Mouse (Mus musculus): ENCODE data around the gene Adamts18. TPM values are rescaled to one million over a fixed set of nuclear protein-coding genes. Genes with fewer than 3 reads are reported as not detected.

Gene Adamts18
- total and polyA plus RNA-seq, 3 experiments = 0.16 TPM; not detected in 2

DNA sequence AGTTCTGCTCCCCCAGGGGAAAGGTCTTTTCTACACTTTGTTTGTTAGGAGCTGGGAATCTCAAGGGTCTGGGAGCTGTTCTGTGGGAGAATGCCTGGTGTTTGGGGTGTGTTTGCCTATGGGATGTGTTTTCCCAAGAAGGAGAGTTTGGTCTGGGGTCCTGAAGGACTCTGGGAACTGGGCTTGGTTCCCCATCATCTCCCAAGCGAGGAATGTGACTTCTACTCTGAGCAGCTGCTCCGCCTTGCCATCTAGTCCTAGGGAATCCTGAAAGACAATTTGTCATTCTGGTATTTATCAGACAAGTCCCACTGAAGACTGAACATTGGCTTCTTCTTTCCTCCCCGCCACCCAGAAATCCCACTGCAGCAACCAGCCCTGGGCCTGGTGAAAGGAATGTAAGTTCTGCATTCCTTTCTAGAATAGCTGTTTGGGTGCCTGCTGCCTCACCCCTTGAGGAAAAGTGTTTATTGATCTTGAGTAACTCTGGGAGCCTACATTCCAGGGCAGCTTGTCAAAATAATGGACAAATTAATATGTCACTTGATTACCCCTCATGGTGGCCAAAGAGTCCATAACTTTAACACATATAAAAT, 30.0 kb upstream of the Adamts18 start:
- Histone ChIP-seq H3K4me3 (ENCODE audit: low read depth, low read length) (no peak overlapping the region), H3K36me3 (replicated peaks) (no peaks in the 10 kb centered on the region), H3K4me1 (ENCODE audit: insufficient read depth, low read depth, low read length) (no peaks in the 10 kb centered on the region), H3K27me3 (ENCODE audit: insufficient read depth, low read length) (no peaks in the 10 kb centered on the region), H3K9me3 (replicated peaks) (peaks cover 30% of the 10 kb centered on the region)
- DNase-seq (ENCODE audit: low spot score) = no peak
- no peak for ATAC-seq (ENCODE audit: extremely low read depth, insufficient number of reproducible peaks, low FRiP score, poor library complexity, severe bottlenecking)
- TF ChIP-seq CTCF (IDR thresholded peaks at IDR 0.05; ENCODE audit: low read depth, low read length) (no peak), POLR2AphosphoS5 (IDR thresholded peaks at IDR 0.05; ENCODE audit: insufficient replicate concordance, low read depth, low read length) (no peak)

DNA sequence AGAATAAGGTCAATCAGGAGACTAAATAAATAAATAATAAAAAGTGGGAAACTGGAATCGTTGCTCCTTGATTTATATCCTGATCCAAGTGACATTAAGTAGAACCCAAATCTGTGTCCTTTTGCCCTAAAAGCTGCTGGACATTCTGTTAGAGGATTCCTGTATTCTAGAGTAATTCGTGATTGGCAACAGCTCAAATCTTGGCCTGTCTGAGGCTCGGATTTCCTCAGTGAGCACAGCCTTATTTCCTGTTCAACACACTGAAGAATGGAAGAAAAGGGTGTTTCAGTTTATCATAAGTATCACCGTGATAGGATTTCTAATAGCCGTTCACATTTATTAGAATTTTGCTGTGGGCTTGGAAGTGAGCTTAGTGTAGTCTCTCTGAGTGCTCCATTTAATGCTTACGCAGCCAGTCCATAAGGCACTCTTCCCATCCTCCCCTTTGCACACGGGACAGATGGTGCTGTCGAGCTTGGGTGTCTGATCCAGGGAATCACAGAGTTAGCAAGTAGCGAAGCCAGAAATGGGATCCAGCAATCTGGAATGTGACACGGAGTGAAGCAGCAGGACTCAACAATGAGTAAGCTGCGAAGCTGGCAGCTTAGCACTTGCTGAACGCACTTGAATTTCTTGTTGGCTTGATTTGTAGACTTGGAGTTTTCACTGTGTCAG, 25.0 kb upstream of the Adamts18 start:
- DNase-seq (ENCODE audit: low spot score) = no peak

DNA sequence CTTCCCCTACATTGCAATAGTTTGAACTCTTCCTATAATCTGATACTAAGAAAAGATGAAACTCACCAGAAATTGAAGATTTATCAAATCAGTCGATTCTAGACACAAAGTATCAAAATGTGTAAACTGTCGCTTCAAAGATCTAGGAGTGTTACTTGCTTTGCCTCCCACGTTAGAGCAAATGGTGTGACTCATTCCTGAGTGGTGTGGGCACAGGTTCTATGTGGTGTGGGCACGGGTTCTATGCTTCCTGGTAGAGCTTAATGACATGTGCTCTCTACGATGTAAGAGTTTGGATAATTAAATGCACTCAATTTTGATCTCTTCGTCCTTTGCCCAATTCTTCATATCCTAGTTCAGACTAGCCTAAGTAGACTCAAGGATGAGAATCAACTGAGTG, 23.9 kb upstream of the Adamts18 start:
- no peaks in the 10 kb centered on the region for H3K27me3 ChIP-seq (ENCODE audit: insufficient read depth, low read length)
- no peaks in the 10 kb centered on the region for H3K4me1 ChIP-seq (ENCODE audit: insufficient read depth, low read depth, low read length)
- no peak for ATAC-seq (ENCODE audit: extremely low read depth, insufficient number of reproducible peaks, low FRiP score, poor library complexity, severe bottlenecking)
- no peak for TF ChIP-seq GATA2 (IDR thresholded peaks at IDR 0.05; ENCODE audit: borderline replicate concordance, low read depth, low read length)
- no peak for TF ChIP-seq TAL1 (conservative IDR thresholded peaks at IDR 0.05; ENCODE audit: low read depth, low read length)
- TF ChIP-seq GATA1 (IDR thresholded peaks at IDR 0.05; ENCODE audit: borderline replicate concordance, low read length) = no peak
- TF ChIP-seq CTCF (IDR thresholded peaks at IDR 0.05; ENCODE audit: low read depth, low read length) = no peak
- TF ChIP-seq POLR2AphosphoS5 (IDR thresholded peaks at IDR 0.05; ENCODE audit: insufficient replicate concordance, low read depth, low read length) = no peak
- DNase-seq (ENCODE audit: low spot score) = no peak
- H3K4me3 ChIP-seq (ENCODE audit: low read depth, low read length) = no peak overlapping the region
- no peaks in the 10 kb centered on the region for H3K36me3 ChIP-seq (replicated peaks)
- peaks cover 30% of the 10 kb centered on the region for H3K9me3 ChIP-seq (replicated peaks)

More for the DNA sequence above, 25.0 kb upstream of the Adamts18 start:
- no peaks in the 10 kb centered on the region for H3K4me1 ChIP-seq (ENCODE audit: insufficient read depth, low read depth, low read length)
- no peak for ATAC-seq (ENCODE audit: extremely low read depth, insufficient number of reproducible peaks, low FRiP score, poor library complexity, severe bottlenecking)
- no peaks in the 10 kb centered on the region for H3K36me3 ChIP-seq (replicated peaks)
- H3K4me3 ChIP-seq (ENCODE audit: low read depth, low read length) = no peak overlapping the region
- no peaks in the 10 kb centered on the region for H3K27me3 ChIP-seq (ENCODE audit: insufficient read depth, low read length)
- TF ChIP-seq CTCF (IDR thresholded peaks at IDR 0.05; ENCODE audit: low read depth, low read length) (no peak), GATA1 (IDR thresholded peaks at IDR 0.05; ENCODE audit: borderline replicate concordance, low read length) (no peak), TAL1 (conservative IDR thresholded peaks at IDR 0.05; ENCODE audit: low read depth, low read length) (no peak)
- peaks cover 31% of the 10 kb centered on the region for H3K9me3 ChIP-seq (replicated peaks)

DNA sequence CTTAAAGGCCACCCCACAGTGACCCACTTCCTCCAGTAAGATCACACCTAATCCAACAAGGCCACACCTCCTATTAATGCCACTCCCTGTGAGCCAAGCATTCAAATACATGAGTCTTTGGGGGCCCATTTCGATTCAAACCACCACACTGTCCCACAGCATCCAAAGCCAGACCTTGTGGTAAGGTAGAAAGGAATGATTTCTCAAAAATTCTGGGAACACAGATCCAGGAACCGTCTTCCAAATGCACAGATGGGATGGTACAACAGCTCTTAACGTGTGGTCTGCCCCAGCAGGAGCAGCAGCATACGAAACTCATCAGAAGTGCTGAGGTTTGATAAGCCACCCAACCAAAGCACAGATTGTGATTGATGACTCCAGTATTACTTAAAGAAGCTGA, 18.0 kb upstream of the Adamts18 start:
- Histone ChIP-seq H3K36me3 (replicated peaks) (no peaks in the 10 kb centered on the region), H3K9me3 (replicated peaks) (peaks cover 49% of the 10 kb centered on the region), H3K4me3 (ENCODE audit: low read depth, low read length) (no peak overlapping the region), H3K27me3 (ENCODE audit: insufficient read depth, low read length) (no peaks in the 10 kb centered on the region), H3K4me1 (ENCODE audit: insufficient read depth, low read depth, low read length) (no peaks in the 10 kb centered on the region)
- no peak for TF ChIP-seq GATA2 (IDR thresholded peaks at IDR 0.05; ENCODE audit: borderline replicate concordance, low read depth, low read length)
- no peak for TF ChIP-seq GATA1 (IDR thresholded peaks at IDR 0.05; ENCODE audit: borderline replicate concordance, low read length)
- no peak for TF ChIP-seq TAL1 (conservative IDR thresholded peaks at IDR 0.05; ENCODE audit: low read depth, low read length)
- TF ChIP-seq POLR2AphosphoS5 (IDR thresholded peaks at IDR 0.05; ENCODE audit: insufficient replicate concordance, low read depth, low read length) = no peak
- TF ChIP-seq CTCF (IDR thresholded peaks at IDR 0.05; ENCODE audit: low read depth, low read length) = no peak
- no peak for DNase-seq (ENCODE audit: low spot score)
- no peak for ATAC-seq (ENCODE audit: extremely low read depth, insufficient number of reproducible peaks, low FRiP score, poor library complexity, severe bottlenecking)

DNA sequence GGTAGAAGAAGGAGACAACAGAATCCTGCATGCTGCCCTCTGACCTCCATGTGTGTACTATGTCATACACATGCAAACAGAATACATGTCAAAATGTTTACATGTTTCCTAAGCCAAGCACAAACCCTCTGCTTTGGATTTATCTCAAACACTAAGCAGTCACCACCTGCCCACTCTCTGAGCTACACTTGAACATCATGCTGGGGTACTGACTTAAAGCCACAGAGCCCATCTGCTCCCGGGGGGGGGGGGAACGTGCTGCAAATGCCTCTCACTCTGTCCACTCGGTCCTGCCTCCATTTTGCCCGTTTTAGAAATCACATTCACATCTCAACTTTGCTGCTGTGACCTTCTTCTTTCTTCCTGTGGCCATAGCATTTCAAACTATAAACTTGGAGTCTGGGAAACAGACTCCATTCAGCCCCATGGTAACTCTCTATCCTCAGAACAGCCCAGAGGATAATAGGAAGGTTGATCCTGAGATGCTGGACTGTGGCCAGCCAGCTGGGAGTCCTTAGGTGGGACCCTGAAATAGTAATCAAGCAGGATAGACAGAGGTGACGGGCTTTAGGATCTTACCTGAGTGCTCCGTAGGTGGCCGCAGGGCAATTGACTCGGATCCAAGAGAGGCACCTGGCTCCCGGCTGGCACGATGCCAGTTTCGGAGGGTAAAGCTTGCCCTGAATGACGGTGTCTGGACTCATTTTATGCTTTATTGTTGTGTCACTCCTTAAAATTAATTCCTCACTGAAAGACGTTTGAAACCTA, 17.0 kb upstream of the Adamts18 start:
- Histone ChIP-seq H3K9me3 (replicated peaks) (peaks cover 54% of the 10 kb centered on the region), H3K4me1 (ENCODE audit: insufficient read depth, low read depth, low read length) (no peaks in the 10 kb centered on the region), H3K4me3 (ENCODE audit: low read depth, low read length) (no peak overlapping the region), H3K36me3 (replicated peaks) (no peaks in the 10 kb centered on the region), H3K27me3 (ENCODE audit: insufficient read depth, low read length) (no peaks in the 10 kb centered on the region)
- no peak for DNase-seq (ENCODE audit: low spot score)
- ATAC-seq (ENCODE audit: extremely low read depth, insufficient number of reproducible peaks, low FRiP score, poor library complexity, severe bottlenecking) = no peak
- no peak for TF ChIP-seq TAL1 (conservative IDR thresholded peaks at IDR 0.05; ENCODE audit: low read depth, low read length)
- TF ChIP-seq CTCF (IDR thresholded peaks at IDR 0.05; ENCODE audit: low read depth, low read length) = no peak
- TF ChIP-seq GATA2 (IDR thresholded peaks at IDR 0.05; ENCODE audit: borderline replicate concordance, low read depth, low read length) = no peak
- no peak for TF ChIP-seq GATA1 (IDR thresholded peaks at IDR 0.05; ENCODE audit: borderline replicate concordance, low read length)
- TF ChIP-seq POLR2AphosphoS5 (IDR thresholded peaks at IDR 0.05; ENCODE audit: insufficient replicate concordance, low read depth, low read length) = no peak

DNA sequence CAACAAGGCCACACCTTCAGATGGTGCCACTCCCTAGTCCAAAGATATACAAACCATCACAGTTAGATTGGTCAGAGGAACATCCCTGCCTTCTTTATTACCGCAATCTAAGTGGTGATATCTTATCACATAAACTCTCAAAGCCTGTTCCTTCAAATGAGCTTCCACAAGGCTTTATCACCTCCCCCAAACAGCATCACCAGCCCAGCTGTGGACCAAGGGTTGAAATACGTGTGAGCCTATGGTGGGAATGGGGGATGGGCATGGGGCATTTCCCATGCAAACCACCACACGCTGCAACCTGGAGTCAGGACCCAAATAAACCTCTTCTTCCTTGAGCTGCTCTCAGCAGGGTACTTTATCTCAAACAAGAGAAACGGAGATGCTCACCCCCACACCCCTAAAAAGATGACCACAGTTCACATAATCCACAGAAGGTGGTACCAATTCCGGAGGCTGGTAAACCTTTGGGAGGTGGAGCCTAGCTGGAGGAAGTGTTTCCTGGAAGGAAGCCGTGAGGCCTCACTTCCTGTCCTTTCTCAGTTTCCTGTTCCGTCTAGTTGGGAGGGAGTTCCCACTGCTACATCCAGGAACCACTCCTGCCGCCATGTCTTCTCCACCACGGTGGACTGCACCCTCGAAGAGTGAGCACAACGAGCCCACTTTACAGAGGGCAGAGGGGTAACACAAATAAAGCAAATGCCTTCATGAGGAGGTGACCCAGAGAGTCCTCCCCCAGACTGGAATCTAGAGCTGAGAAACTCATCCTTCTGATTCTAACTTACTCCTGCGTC, 11.5 kb upstream of the Adamts18 start:
- no peaks in the 10 kb centered on the region for H3K27me3 ChIP-seq (ENCODE audit: insufficient read depth, low read length)
- DNase-seq (ENCODE audit: low spot score) (no peak), ATAC-seq (ENCODE audit: extremely low read depth, insufficient number of reproducible peaks, low FRiP score, poor library complexity, severe bottlenecking) (no peak)
- H3K36me3 ChIP-seq (replicated peaks) = no peaks in the 10 kb centered on the region
- H3K9me3 ChIP-seq (replicated peaks) = peaks cover 60% of the 10 kb centered on the region
- H3K4me3 ChIP-seq (ENCODE audit: low read depth, low read length) = no peak overlapping the region
- no peaks in the 10 kb centered on the region for H3K4me1 ChIP-seq (ENCODE audit: insufficient read depth, low read depth, low read length)
- TF ChIP-seq GATA1 (IDR thresholded peaks at IDR 0.05; ENCODE audit: borderline replicate concordance, low read length) (no peak), GATA2 (IDR thresholded peaks at IDR 0.05; ENCODE audit: borderline replicate concordance, low read depth, low read length) (no peak), POLR2AphosphoS5 (IDR thresholded peaks at IDR 0.05; ENCODE audit: insufficient replicate concordance, low read depth, low read length) (no peak), CTCF (IDR thresholded peaks at IDR 0.05; ENCODE audit: low read depth, low read length) (no peak), TAL1 (conservative IDR thresholded peaks at IDR 0.05; ENCODE audit: low read depth, low read length) (no peak)
